Mouse (Mus musculus) brain, adult 10 weeks (tissue): ENCODE data around the gene Slc22a8. TPM values are rescaled to one million over a fixed set of nuclear protein-coding genes. Genes with fewer than 3 reads are reported as not detected.

Source experiments
- polyA plus RNA-seq: library from polyadenylated mRNA; stranded (reverse); fragments of 350-450 nt; fragmentation: Illumina TruSeq; extraction: RNeasy Lipid Tissue Mini Kit (QIAGEN cat#74804); gene quantifications from one replicate; pipeline ENCODE4 v1.2.3, GENCODE M21; 2015; ENCODE audit warnings: low read depth, low replicate concordance

Gene Slc22a8
- 13.3 TPM for polyA plus RNA-seq

GRCm38 (mm10) chr19:8590954-8591353, at the start of gene Slc22a8:
Slc22a8 (plus strand) TSS chr19:8591254.

GRCm38 (mm10) chr19:8617904-8618303, 26.9 kb downstream of the Slc22a8 start, which contains the start of gene Slc22a6:
Slc22a6 (plus strand) TSS chr19:8618039.

Other genes starting within 250 kb of the Slc22a8 start
- not detected for gene Slc22a30, start 186.1 kb upstream of the Slc22a8 start, polyA plus RNA-seq
- 2.3 TPM for gene Slc22a6, start 26.8 kb downstream of the Slc22a8 start, polyA plus RNA-seq
- 78.9 TPM for gene Chrm1, start 72.5 kb downstream of the Slc22a8 start, polyA plus RNA-seq
- gene Slc3a2, start 132.1 kb downstream of the Slc22a8 start, polyA plus RNA-seq, result 155 TPM
- 52.0 TPM for gene Wdr74, start 144.6 kb downstream of the Slc22a8 start, polyA plus RNA-seq
- gene 1700092M07Rik, start 149.5 kb downstream of the Slc22a8 start, polyA plus RNA-seq, result not detected
- 93.3 TPM for gene Stx5a, start 150.2 kb downstream of the Slc22a8 start, polyA plus RNA-seq
- 89.5 TPM for gene Nxf1, start 165.8 kb downstream of the Slc22a8 start, polyA plus RNA-seq
- gene Tmem223, start 179.7 kb downstream of the Slc22a8 start, polyA plus RNA-seq, result 109 TPM
- gene Tmem179b, start 183.2 kb downstream of the Slc22a8 start, polyA plus RNA-seq, result 11.0 TPM
- gene Taf6l, start 195.2 kb downstream of the Slc22a8 start, polyA plus RNA-seq, result 12.2 TPM
- gene Polr2g, start 207.3 kb downstream of the Slc22a8 start, polyA plus RNA-seq, result 206 TPM
- gene Zbtb3, start 211.3 kb downstream of the Slc22a8 start, polyA plus RNA-seq, result 4.3 TPM
- 38.9 TPM for gene Ttc9c, start 228.1 kb downstream of the Slc22a8 start, polyA plus RNA-seq
- 102 TPM for gene Hnrnpul2, start 228.8 kb downstream of the Slc22a8 start, polyA plus RNA-seq
- not detected for gene AC129217.1, start 238.5 kb downstream of the Slc22a8 start, polyA plus RNA-seq
- gene Bscl2, start 246.2 kb downstream of the Slc22a8 start, polyA plus RNA-seq, result 92.5 TPM
- 191 TPM for gene Gng3, start 247.9 kb downstream of the Slc22a8 start, polyA plus RNA-seq